Mouse (Mus musculus): ENCODE data around the gene B4galnt3.

DNA sequence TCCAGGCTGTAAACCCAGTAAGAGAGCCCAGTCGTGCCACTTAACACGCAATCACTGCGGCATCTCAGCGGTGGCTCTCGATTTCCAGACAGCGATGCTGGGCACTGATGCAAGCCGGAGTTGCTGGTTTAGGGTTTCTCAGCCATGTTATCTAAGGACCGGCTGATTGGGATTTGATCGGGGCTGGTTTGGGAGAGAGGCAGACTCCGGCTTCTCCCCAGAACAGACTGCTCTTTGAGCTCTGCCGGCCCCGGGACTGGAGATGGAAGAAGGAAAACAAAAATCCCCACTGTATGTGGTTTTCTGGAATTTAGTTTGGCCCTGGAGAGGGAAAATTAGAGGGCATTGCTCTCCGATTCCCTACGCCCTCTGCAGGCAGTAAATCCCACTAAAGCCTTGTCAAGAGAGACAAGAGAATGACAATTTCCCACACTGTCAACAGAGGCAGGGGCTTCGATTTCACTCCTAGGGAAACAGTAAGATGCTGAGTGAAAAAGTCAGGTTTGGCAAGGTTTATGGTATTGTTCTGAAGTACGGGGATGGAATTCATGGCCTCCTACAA lies 8.5 kb upstream of the B4galnt3 start:
- no peak for TF ChIP-seq EP300 (optimal IDR thresholded peaks at IDR 0.05)
- peak; percentile 58 for TF ChIP-seq CTCF (IDR thresholded peaks at IDR 0.05; ENCODE audit: low read depth)
